Mouse (Mus musculus) stomach, embryonic 16.5 days (tissue): ENCODE measurements around the gene Reg3g. TPM values are rescaled to one million over a fixed set of nuclear protein-coding genes. Genes with fewer than 3 reads are reported as not detected.

Experiments used
- ATAC-seq: fragments of 200-750 bp; cut with Nextera tagmentation; 2 replicates; pipeline ENCODE4 v1.8.0; 2017; ENCODE audit warnings: moderate number of reproducible peaks, moderate TSS enrichment; ENCODE audit not compliant: insufficient read depth, low FRiP score
- H3K27ac ChIP-seq: fragments of 300-500 bp; sonication (generic); 2 replicates; pipeline ENCODE4 v1.5.1; 2014; ENCODE audit warnings: low read length
- H3K27me3 ChIP-seq: fragments of 300-500 bp; sonication (generic); 2 replicates; pipeline ENCODE4 v1.6.1; 2014; ENCODE audit warnings: low read length, control low read depth, mixed read lengths; ENCODE audit not compliant: control insufficient read depth, insufficient read depth
- H3K36me3 ChIP-seq: fragments of 300-500 bp; sonication (generic); 2 replicates; pipeline ENCODE4 v1.6.1; 2014; ENCODE audit warnings: low read length; ENCODE audit not compliant: control insufficient read depth, insufficient read depth
- H3K4me1 ChIP-seq: fragments of 300-500 bp; sonication (generic); 2 replicates; pipeline ENCODE4 v1.6.1; 2014; ENCODE audit warnings: low read length, control low read depth, mixed read lengths; ENCODE audit not compliant: control insufficient read depth, insufficient read depth
- H3K4me2 ChIP-seq: fragments of 300-500 bp; sonication (generic); 2 replicates; pipeline ENCODE4 v1.6.1; 2014; ENCODE audit warnings: low read depth, low read length, mixed read lengths
- H3K4me3 ChIP-seq: fragments of 300-500 bp; sonication (generic); replicated peaks from 2 replicates; pipeline ENCODE4 v1.5.1; 2014; ENCODE audit warnings: mild to moderate bottlenecking, low read length
- H3K9ac ChIP-seq: fragments of 300-500 bp; sonication (generic); 2 replicates; pipeline ENCODE4 v1.6.1; 2014; ENCODE audit warnings: low read length
- H3K9me3 ChIP-seq: fragments of 300-500 bp; sonication (generic); replicated peaks from 2 replicates; pipeline ENCODE4 v1.6.1; 2016; ENCODE audit warnings: low read length, control low read depth; ENCODE audit not compliant: control insufficient read depth
- WGBS: fragments of 180-500 bp; shearing (Covaris S2); extraction: QIAGEN DNeasy Blood & Tissue Kit; methylation state at CpG from one replicate; pipeline ENCODE4 v1.1.7; 2014; 5-methylcytosine and 5-hydroxymethylcytosine counted together
- polyA plus RNA-seq: library from polyadenylated mRNA; unstranded; fragments of >200 nt; fragmentation: Nextera tagmentation; extraction: Ambion mirVana; gene quantifications from 2 replicates; pipeline ENCODE4 v1.2.1, GENCODE M21; 2015

The Reg3g gene
- polyA plus RNA-seq = 0.66 and 0.82 TPM in 2 replicates

DNA sequence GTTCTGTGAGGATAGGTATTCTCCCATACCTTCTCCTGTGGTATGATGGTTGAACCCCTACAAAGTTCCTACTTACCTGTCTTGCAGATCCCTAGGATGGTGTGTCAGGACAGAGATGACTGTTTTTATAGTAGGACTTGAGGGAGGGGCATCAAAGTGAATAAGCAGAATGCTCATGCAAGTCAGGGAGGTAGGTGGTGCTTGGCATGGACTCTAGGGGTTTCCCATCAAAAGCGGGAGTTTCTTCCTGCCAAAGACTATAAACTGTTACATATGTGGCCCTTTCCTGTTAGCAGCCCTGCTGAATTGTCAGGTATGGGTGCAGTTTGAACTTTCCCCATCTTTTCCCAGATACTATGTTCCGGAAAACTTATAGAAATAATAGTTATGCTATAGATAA, at the start of gene Reg3g:
Gene Reg3g, minus strand, starts transcription at position 101 of the 400 bp plus-strand sequence.
- no peak within 1 kb of the TSS for H3K4me3 ChIP-seq
- H3K36me3 ChIP-seq = no peaks in the 10 kb centered on the region
- H3K27me3 ChIP-seq = no peaks in the 10 kb centered on the region
- ATAC-seq = no peak
- no peaks in the 10 kb centered on the region for H3K9me3 ChIP-seq
- H3K4me1 ChIP-seq = no peaks in the 10 kb centered on the region
- no peak within 1 kb of the TSS for H3K4me2 ChIP-seq
- WGBS = 67% methylated on average over 2 of the region's 2 CpGs
- H3K27ac ChIP-seq = no peak within 1 kb of the TSS
- no peak within 1 kb of the TSS for H3K9ac ChIP-seq

DNA sequence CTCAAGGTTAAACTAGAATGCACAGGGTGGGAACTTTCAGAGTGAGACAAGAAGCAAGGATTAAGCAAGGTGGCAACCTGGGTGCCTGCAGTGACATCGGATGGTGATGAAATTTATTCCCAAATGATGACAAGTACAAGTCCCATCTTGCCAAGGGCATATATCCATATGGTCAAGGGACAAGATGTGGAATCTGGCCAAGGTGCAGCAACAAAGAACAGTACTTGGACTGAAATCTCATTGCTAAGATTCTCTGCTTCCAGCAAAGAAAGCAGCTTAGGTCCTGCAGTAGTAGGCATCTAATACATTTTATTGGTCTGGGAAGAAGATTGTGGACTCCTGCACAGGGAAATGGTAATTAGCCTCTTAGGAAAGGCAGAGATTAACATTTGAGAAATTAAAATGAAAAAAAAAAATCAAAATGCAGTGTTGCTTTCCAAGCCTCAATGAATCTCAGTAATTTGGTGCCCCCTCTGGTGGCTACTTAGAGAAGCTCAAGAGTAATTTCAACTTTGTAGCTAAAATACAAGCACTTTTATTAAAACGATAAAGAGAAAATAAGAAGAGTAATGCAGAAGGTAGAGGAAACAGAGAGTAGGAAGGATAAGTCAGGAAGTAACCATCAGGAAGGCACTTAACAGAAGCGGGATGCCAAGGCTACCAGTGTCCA, 47.2 kb upstream of the Reg3g start:
- no peaks in the 10 kb centered on the region for H3K27me3 ChIP-seq
- WGBS = 55% methylated on average over 3 of the region's 3 CpGs
- no peaks in the 10 kb centered on the region for H3K4me1 ChIP-seq
- no peak overlapping the region for H3K9ac ChIP-seq
- no peaks in the 10 kb centered on the region for H3K36me3 ChIP-seq
- H3K4me2 ChIP-seq = no peak overlapping the region
- no peak for ATAC-seq
- no peak overlapping the region for H3K27ac ChIP-seq
- no peaks in the 10 kb centered on the region for H3K9me3 ChIP-seq
- no peak overlapping the region for H3K4me3 ChIP-seq

DNA sequence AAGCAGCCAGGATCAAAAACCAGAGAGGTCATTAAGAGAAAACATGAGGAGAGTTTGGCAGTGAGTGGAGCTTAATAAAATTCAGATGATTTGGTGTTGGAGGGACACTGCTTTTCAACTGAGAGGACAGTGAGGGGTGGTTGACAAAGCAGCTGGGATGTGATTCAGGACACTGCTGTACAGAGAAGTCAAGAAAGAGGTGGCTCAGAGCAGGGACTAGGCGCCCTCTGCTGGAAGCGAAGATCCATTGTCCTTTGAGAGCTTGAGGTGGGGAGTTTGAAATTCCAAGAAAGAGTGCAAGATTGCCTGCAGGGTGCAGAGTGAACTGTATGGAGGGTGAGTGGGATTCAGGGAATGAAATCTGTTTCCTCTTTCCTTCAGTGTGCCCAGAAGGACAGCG, 44.2 kb upstream of the Reg3g start:
- Histone ChIP-seq H3K27ac (no peak overlapping the region), H3K4me3 (no peak overlapping the region), H3K9ac (no peak overlapping the region), H3K4me2 (no peak overlapping the region), H3K4me1 (no peaks in the 10 kb centered on the region), H3K36me3 (no peaks in the 10 kb centered on the region), H3K9me3 (no peaks in the 10 kb centered on the region), H3K27me3 (no peaks in the 10 kb centered on the region)
- no peak for ATAC-seq
- WGBS = 4% methylated on average over 3 of the region's 3 CpGs

DNA sequence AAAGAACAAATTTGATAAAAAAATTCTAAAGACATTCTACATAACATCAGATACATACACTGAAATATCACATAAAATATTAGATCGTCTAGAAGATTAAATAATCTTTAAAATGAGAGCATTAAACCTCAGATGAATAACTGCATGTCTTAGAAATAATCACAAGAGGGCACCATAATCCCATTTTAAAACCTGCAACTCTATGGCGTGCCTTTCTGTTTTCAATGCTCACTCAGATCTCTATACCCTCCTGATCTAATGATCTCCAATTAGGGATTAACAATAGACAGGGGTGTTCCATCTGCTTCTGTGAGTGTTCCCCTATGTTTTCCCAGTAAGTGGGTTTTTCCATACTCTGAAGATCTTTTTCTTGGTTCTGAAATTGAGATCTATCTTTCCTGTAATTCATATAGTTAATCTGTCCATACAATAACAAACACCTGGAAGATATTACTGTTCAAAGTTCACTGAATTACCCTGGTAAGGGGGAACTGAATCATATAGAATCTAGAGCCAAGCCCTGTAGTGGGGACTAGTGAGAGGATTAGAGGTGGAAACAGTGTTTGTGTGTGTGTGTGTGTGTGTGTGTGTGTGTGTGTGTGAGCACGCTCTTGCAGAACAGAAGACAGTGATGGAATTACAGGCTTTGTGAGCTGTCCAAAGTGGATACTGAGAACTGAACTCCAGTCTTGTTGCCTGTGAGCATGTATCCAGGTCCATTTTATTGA, 41.7 kb upstream of the Reg3g start:
- Histone ChIP-seq H3K36me3 (no peaks in the 10 kb centered on the region), H3K9me3 (no peaks in the 10 kb centered on the region), H3K27ac (no peak overlapping the region), H3K4me2 (no peak overlapping the region), H3K27me3 (no peaks in the 10 kb centered on the region), H3K4me3 (no peak overlapping the region), H3K9ac (no peak overlapping the region), H3K4me1 (no peaks in the 10 kb centered on the region)
- ATAC-seq = no peak
- WGBS = 52% methylated on average over 3 of the region's 3 CpGs

DNA sequence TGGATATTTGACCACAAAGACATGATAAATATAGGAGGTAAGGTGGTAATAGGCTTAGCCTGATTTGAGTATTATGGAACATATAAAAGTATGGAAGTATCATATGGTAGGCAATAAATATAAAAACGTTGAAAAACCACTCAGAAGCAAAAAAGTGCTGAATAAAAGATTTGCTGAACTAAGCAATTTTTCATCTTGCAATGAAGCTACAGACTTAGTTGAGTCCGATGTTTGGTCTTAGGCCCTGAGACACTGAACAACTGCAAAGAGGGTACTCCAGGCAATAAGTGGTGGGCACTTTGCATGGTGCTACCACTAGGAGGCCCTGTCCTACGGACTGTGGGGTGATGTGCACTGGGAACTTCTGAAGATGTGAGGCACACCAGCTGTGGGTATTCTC, 37.1 kb upstream of the Reg3g start:
- no peak overlapping the region for H3K27ac ChIP-seq
- H3K9ac ChIP-seq = no peak overlapping the region
- no peak overlapping the region for H3K4me3 ChIP-seq
- 58% methylated on average over 3 of the region's 3 CpGs for WGBS
- H3K4me2 ChIP-seq = no peak overlapping the region
- no peak for ATAC-seq
- no peaks in the 10 kb centered on the region for H3K4me1 ChIP-seq
- no peaks in the 10 kb centered on the region for H3K9me3 ChIP-seq
- H3K27me3 ChIP-seq = no peaks in the 10 kb centered on the region
- no peaks in the 10 kb centered on the region for H3K36me3 ChIP-seq

DNA sequence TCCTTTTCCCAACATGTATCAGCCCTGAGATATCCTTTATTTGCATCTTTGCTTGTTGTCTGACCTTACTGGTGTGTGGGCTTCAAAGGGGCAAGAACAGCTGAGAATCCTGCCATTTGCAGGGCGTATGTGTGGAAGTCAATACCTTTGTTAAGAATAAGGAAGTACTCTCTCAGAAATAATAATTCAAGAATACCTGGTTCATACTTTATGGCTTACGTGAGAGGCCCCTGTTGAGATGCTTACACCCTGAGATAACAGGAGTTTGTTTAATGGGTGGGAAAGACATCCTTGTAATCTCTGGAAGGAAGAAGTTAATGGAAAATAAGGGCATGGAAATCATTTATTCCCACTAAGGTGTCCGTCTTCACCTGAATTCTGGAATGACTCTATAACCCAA, 26.0 kb upstream of the Reg3g start:
- no peaks in the 10 kb centered on the region for H3K9me3 ChIP-seq
- no peak overlapping the region for H3K9ac ChIP-seq
- no peak for ATAC-seq
- no peaks in the 10 kb centered on the region for H3K4me1 ChIP-seq
- WGBS = 75% methylated on average over 3 of the region's 3 CpGs
- H3K27me3 ChIP-seq = no peaks in the 10 kb centered on the region
- no peak overlapping the region for H3K4me2 ChIP-seq
- H3K36me3 ChIP-seq = no peaks in the 10 kb centered on the region
- no peak overlapping the region for H3K27ac ChIP-seq
- no peak overlapping the region for H3K4me3 ChIP-seq

DNA sequence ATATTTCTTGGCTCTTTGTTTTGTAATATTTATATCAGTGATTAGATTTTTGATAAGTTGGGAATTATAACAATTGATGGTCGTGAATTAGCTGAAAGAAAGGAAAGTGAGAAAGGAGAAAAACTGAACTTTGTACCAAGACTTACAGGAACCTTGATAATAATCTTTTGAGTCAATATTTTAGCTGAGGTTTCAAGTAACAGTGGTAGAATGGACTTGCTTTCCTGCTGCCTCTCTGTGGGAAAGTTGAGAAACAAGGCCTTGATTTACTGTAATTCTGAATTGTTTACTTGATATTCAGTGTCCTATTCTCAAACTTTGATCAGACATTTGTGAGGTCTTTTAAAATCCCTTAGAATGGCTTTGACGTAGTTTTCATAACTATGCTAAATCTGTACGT, 615 bp upstream of the Reg3g start:
- 60% methylated on average over 3 of the region's 3 CpGs for WGBS
- H3K4me1 ChIP-seq = no peaks in the 10 kb centered on the region
- no peaks in the 10 kb centered on the region for H3K9me3 ChIP-seq
- no peaks in the 10 kb centered on the region for H3K36me3 ChIP-seq
- no peak overlapping the region for H3K4me2 ChIP-seq
- no peak for ATAC-seq
- no peaks in the 10 kb centered on the region for H3K27me3 ChIP-seq
- H3K9ac ChIP-seq = no peak overlapping the region
- no peak overlapping the region for H3K4me3 ChIP-seq
- H3K27ac ChIP-seq = no peak overlapping the region

DNA sequence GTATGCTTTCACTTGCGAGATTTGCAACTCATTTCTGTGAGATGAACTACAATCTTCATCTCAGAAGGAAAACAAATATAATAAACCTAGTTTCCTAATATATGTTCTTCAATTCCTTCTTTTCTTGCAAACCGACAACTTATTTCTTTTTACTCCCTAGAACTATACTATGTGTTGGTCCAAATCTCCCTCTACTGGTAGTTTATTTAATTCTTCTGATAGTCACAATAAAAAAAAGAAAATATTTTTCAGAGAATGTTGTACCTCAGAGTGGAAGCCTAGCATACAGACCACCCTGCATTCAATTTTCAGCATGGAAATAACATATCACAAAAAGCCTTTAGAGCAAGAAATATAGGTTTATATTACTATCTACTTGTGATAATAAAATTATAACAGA, 5.4 kb downstream of the Reg3g start:
- Histone ChIP-seq H3K27me3 (no peaks in the 10 kb centered on the region), H3K4me2 (no peak overlapping the region), H3K27ac (no peak overlapping the region), H3K9me3 (no peaks in the 10 kb centered on the region), H3K9ac (no peak overlapping the region), H3K4me1 (no peaks in the 10 kb centered on the region), H3K36me3 (no peaks in the 10 kb centered on the region), H3K4me3 (no peak overlapping the region)
- 70% methylated on average over 2 of the region's 2 CpGs for WGBS
- no peak for ATAC-seq

DNA sequence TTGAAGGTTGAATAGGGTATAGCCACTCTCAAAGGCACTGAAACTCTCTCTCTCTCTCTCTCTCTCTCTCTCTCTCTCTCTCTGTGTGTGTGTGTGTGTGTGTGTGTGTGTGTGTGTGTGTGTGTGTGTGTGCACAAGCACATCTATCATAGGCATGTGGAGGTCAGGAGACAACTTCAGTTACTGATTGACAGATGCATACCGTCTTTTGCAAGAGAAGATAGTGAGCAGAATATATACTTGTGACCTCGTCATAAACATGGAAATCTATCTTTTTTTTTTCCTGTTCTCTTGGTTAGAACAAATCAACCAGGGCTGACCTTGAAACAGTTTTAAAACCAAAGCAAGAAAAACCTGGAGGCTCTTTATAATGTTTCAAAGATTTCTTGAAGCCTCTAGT, 6.3 kb downstream of the Reg3g start:
- Histone ChIP-seq H3K4me3 (no peak overlapping the region), H3K36me3 (no peaks in the 10 kb centered on the region), H3K27me3 (no peaks in the 10 kb centered on the region), H3K27ac (no peak overlapping the region), H3K4me1 (no peaks in the 10 kb centered on the region), H3K9ac (no peak overlapping the region), H3K4me2 (no peak overlapping the region), H3K9me3 (no peaks in the 10 kb centered on the region)
- no peak for ATAC-seq
- WGBS = 44% methylated on average over 2 of the region's 2 CpGs
